Comparison of ENCODE assay signal across 12 mouse cellular contexts in genomic region chr15:102976171-102976570, GRCm38 (mm10). TPM values are rescaled to one million over a fixed set of nuclear protein-coding genes. Genes with fewer than 3 reads are reported as not detected.
A peak's percentile ranks its signal among the peaks of the same experiment; 100 is the strongest.
DNase-seq lines count a peak whose midpoint lies in the region; ATAC-seq and TF ChIP-seq lines count a peak whose summit lies in the region.
"Had no signal": no experiment of that assay in that cellular context is flagged by ENCODE, and none has a peak within 500 bp of the region (broad histone marks: within the 10 kb centered on the region; RNA-seq: fewer than 3 reads in every experiment).

Gene Hoxc9 (plus strand): TSS chr15:102976439.

- peaks cover 100% of the 10 kb centered on the region for H3K27me3 ChIP-seq in intestine, embryonic 14.5 days (replicated peaks; ENCODE audit: control insufficient read depth, insufficient read depth, low read length)
- H3K27me3 ChIP-seq in liver, embryonic 16.5 days (ENCODE audit: control insufficient read depth, insufficient read depth, low read depth, low read length), result peaks cover 97% of the 10 kb centered on the region
- peaks cover 89% of the 10 kb centered on the region for H3K27me3 ChIP-seq in forebrain, embryonic 16.5 days (replicated peaks; ENCODE audit: control insufficient read depth, insufficient read depth, low read length)

- no peak for ATAC-seq in intestine, embryonic 14.5 days (replicated peaks; ENCODE audit: low FRiP score, low TSS enrichment, low read depth)
- no peak for ATAC-seq in liver, embryonic 16.5 days (ENCODE audit: low read depth)
- ATAC-seq in forebrain, embryonic 16.5 days, result no peak
- ATAC-seq: midbrain, embryonic 13.5 days had no signal

- H3K36me3 ChIP-seq in ES-E14 (ENCODE audit: control insufficient read depth, insufficient read depth, low read length, poor library complexity, severe bottlenecking), result no peaks in the 10 kb centered on the region
- no peaks in the 10 kb centered on the region for H3K36me3 ChIP-seq in intestine, embryonic 14.5 days (ENCODE audit: control insufficient read depth, insufficient read depth, low read length)
- H3K36me3 ChIP-seq in liver, embryonic 16.5 days (ENCODE audit: control insufficient read depth, insufficient read depth), result no peaks in the 10 kb centered on the region
- no peaks in the 10 kb centered on the region for H3K36me3 ChIP-seq in forebrain, embryonic 16.5 days (ENCODE audit: control insufficient read depth, insufficient read depth)
- H3K36me3 ChIP-seq: midbrain, embryonic 13.5 days had no signal

- peaks cover 0 to 6% of the 10 kb centered on the region in 2 experiments; a peak in 1 of 4 replicates for H3K4me1 ChIP-seq in ES-E14 (ENCODE audit: control insufficient read depth in 2 of 2, insufficient read depth in 2 of 2, low read length in 2 of 2, poor library complexity in 1 of 2)
- H3K4me1 ChIP-seq in intestine, embryonic 14.5 days (replicated peaks; ENCODE audit: control insufficient read depth, insufficient read depth, low read length), result no peaks in the 10 kb centered on the region
- H3K4me1 ChIP-seq in liver, embryonic 16.5 days (ENCODE audit: control insufficient read depth, low read depth, low read length), result no peaks in the 10 kb centered on the region
- no peaks in the 10 kb centered on the region for H3K4me1 ChIP-seq in forebrain, embryonic 16.5 days (replicated peaks; ENCODE audit: control insufficient read depth, insufficient read depth, low read length)
- H3K4me1 ChIP-seq: midbrain, embryonic 13.5 days had no signal

- peak within 1 kb of the TSS; percentile 36 for H3K4me2 ChIP-seq in intestine, embryonic 14.5 days (ENCODE audit: low read length)
- peak within 1 kb of the TSS; percentile 8; the same call in 1 of the 2 replicates for H3K4me2 ChIP-seq in liver, embryonic 16.5 days (ENCODE audit: low read depth, low read length)
- no peak within 1 kb of the TSS for H3K4me2 ChIP-seq in forebrain, embryonic 16.5 days (ENCODE audit: low read length)
- H3K4me2 ChIP-seq: midbrain, embryonic 13.5 days had no signal

- in situ Hi-C loops in ES-E14 (cut with MboI; ENCODE audit: low sequenced_read_pairs in 2 of 2, unreplicated experiment in 2 of 2), result loop anchor here in 1 of 2 experiments (25.0 kb wide), 1 partner anchor 336 kb away; the partner anchor contains the start of gene Gpr84

- DNase-seq in kidney, adult 18-20 months, result peak; percentile 61
- DNase-seq in kidney, postnatal 14 days, result no peak
- no peak for DNase-seq in ES-E14 (ENCODE audit: low read depth, low spot score)
- no peak for DNase-seq in intestine, embryonic 14.5 days (ENCODE audit: low spot score)
- no peak for DNase-seq in cerebellum, postnatal 4 days (ENCODE audit: low spot score in 2 of 2)
- DNase-seq in adrenal gland, adult 8-10 months, result no peak
- DNase-seq: thymus, postnatal 25 days had no signal

- no peak within 1 kb of the TSS for H3K27ac ChIP-seq in ES-E14 (ENCODE audit: insufficient read depth, low read depth, low read length, poor library complexity, severe bottlenecking)
- H3K27ac ChIP-seq in intestine, embryonic 14.5 days (ENCODE audit: low read depth), result no peak within 1 kb of the TSS
- no peak within 1 kb of the TSS for H3K27ac ChIP-seq in liver, embryonic 16.5 days (ENCODE audit: low read length)
- H3K27ac ChIP-seq in forebrain, embryonic 16.5 days (ENCODE audit: low read length), result no peak within 1 kb of the TSS
- H3K27ac ChIP-seq: midbrain, embryonic 13.5 days had no signal

- peak within 1 kb of the TSS; percentile 2 to 20; a peak in 2 of 4 replicates for H3K4me3 ChIP-seq in ES-E14 (ENCODE audit: insufficient read depth in 1 of 2, low read depth in 1 of 2, low read length in 2 of 2, poor library complexity in 1 of 2, severe bottlenecking in 1 of 2)
- peak within 1 kb of the TSS; percentile 12 for H3K4me3 ChIP-seq in intestine, embryonic 14.5 days (ENCODE audit: low read depth, low read length)
- H3K4me3 ChIP-seq in liver, embryonic 16.5 days (ENCODE audit: low read depth, low read length), result peak within 1 kb of the TSS; percentile 19; the same call in 1 of the 2 replicates
- H3K4me3 ChIP-seq in forebrain, embryonic 16.5 days (replicated peaks; ENCODE audit: low read length), result no peak within 1 kb of the TSS
- H3K4me3 ChIP-seq: erythroblast, embryonic 14.5 days; midbrain, embryonic 13.5 days had no signal

- H3K9ac ChIP-seq in ES-E14 (ENCODE audit: insufficient read depth, low read depth, low read length, poor library complexity, severe bottlenecking), result no peak within 1 kb of the TSS
- H3K9ac ChIP-seq in intestine, embryonic 14.5 days (ENCODE audit: low read length), result no peak within 1 kb of the TSS
- H3K9ac ChIP-seq in liver, embryonic 16.5 days (ENCODE audit: low read depth, low read length), result no peak within 1 kb of the TSS
- no peak within 1 kb of the TSS for H3K9ac ChIP-seq in forebrain, embryonic 16.5 days (replicated peaks; ENCODE audit: low read depth, low read length)
- H3K9ac ChIP-seq: midbrain, embryonic 13.5 days had no signal

- H3K9me3 ChIP-seq in ES-E14 (ENCODE audit: control insufficient read depth, insufficient read depth, low read depth, low read length), result no peaks in the 10 kb centered on the region
- no peaks in the 10 kb centered on the region for H3K9me3 ChIP-seq in intestine, embryonic 14.5 days (ENCODE audit: control insufficient read depth, low read length)
- H3K9me3 ChIP-seq in liver, embryonic 16.5 days (replicated peaks; ENCODE audit: control insufficient read depth, low read length), result no peaks in the 10 kb centered on the region
- H3K9me3 ChIP-seq in forebrain, embryonic 16.5 days (ENCODE audit: control insufficient read depth, low read length), result no peaks in the 10 kb centered on the region
- H3K9me3 ChIP-seq: midbrain, embryonic 13.5 days had no signal

- under 1% methylated on average over 15 of the region's 20 CpGs for WGBS in intestine, embryonic 14.5 days
- WGBS in liver, embryonic 16.5 days (ENCODE audit: insufficient replicate concordance), result 1% methylated on average over 17 of the region's 20 CpGs
- WGBS in forebrain, embryonic 16.5 days, result 2% methylated on average over 12 of the region's 20 CpGs

TF ChIP-seq in ES-E14, 5 proteins besides CTCF, POLR2A, EP300 and RAD21:
- 0 out of 2 replicates have a peak, but pooled peaks have one; percentile 18 for TF ChIP-seq HCFC1 (IDR thresholded peaks at IDR 0.05; ENCODE audit: borderline replicate concordance, insufficient read depth, low read length)
- no peak for TF ChIP-seq CHD2 (IDR thresholded peaks at IDR 0.05; ENCODE audit: low read depth, low read length)
- no peak for TF ChIP-seq ZC3H11A (IDR thresholded peaks at IDR 0.05; ENCODE audit: borderline replicate concordance, low read depth, low read length)
- TF ChIP-seq ZNF384 (IDR thresholded peaks at IDR 0.05; ENCODE audit: low read depth, low read length), result no peak

RNA-seq across cellular contexts. Expression of gene Hoxc9, which starts in this region (rescaled TPM):
- total RNA-seq in ES-E14 (2012; rRNA removed), result 0.54 TPM in 1 of 2 replicates, not detected in the other
- 1.7 and 1.9 TPM in 2 replicates for polyA plus RNA-seq in intestine, embryonic 14.5 days (2014; fragmentation: Nextera tagmentation; extraction: Ambion mirVana)
- polyA plus RNA-seq in liver, embryonic 16.5 days (2015; fragmentation: Nextera tagmentation; extraction: Ambion mirVana), result not detected in 2 replicates
- not detected in 2 replicates for polyA plus RNA-seq in forebrain, embryonic 16.5 days (2015; fragmentation: Nextera tagmentation; extraction: Ambion mirVana)
- under 1 TPM; 0.52 to 0.99 (median 0.83) TPM for total RNA-seq in adrenal gland, adult 8-10 months (2022)
- total RNA-seq: layer of hippocampus, postnatal 10 days had no signal
- polyA plus RNA-seq: erythroblast, embryonic 14.5 days; midbrain, embryonic 13.5 days had no signal
